Mouse (Mus musculus): ENCODE data around the gene Pam.

DNA sequence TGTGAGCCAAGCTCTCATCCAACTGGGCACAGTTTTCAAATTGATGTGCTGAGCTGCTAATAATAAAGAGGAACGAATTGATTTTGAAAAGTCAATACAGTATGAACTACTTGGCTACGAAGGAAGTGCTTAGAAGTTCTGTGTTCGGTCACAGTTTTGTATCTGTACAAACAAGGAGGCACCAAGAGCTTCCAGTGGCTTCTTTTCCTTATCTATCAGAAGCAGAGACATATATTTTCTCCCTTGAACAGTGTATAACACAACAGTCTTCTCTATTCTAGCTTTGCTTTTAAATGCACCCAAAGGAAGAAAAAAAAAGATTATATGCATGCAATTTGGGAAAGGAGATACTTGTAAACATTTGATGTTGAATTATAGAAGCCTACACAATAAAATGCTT, 30.8 kb upstream of the Pam start:
- no peak for TF ChIP-seq CTCF (conservative IDR thresholded peaks at IDR 0.05; ENCODE audit: low read length)
- TF ChIP-seq NANOG (IDR thresholded peaks at IDR 0.05; ENCODE audit: borderline replicate concordance, low read length): no peak
- TF ChIP-seq POU5F1 (IDR thresholded peaks at IDR 0.05; ENCODE audit: borderline replicate concordance, low read length): no peak

Measured in E14TG2a.4 (cell line).